Mouse (Mus musculus) left cerebral cortex, postnatal 4 days (tissue): ENCODE data around the gene D5Ertd579e. TPM values are rescaled to one million over a fixed set of nuclear protein-coding genes. Genes with fewer than 3 reads are reported as not detected.
A peak's percentile ranks its signal among the peaks of the same experiment; 100 is the strongest.

ENCODE experiments used
- DNase-seq: peaks from one replicate; pipeline ENCODE4 v3.0.0-alpha.2; 2022
- intact Hi-C: fragments of 180-260 bp; cut with DNase I; formaldehyde crosslinking; loops from one replicate; pipeline ENCODE4 v1.15.1; 2025
- total RNA-seq, 2 experiments: library from RNA; stranded (reverse); gene quantifications; 2 replicates each; pipeline ENCODE4 v1.2.3; 2021

Gene D5Ertd579e
- total RNA-seq, 2 experiments from 2014 or later, result 82.6 to 89.0 TPM

DNA sequence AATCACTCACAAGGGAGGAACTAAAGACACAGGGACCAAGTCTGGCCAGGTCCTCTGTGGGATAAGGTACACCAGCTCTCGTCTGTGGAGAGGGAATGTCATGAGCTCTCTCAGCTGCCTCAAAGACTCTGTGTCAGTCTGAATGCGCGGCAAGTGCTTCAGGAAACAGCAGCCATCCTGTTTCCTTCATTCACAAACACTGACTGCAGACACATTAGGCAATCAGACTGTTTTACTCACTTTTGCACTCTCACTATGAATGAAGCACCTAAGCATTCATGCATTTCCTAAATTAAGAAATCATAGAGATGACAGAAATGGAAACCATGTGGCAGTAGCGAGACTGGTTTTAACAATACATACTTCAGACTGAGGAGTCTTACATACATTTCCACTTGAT, 77.5 kb downstream of the D5Ertd579e start:
- intact Hi-C loops, result no loop called here
- DNase-seq, result no peak

DNA sequence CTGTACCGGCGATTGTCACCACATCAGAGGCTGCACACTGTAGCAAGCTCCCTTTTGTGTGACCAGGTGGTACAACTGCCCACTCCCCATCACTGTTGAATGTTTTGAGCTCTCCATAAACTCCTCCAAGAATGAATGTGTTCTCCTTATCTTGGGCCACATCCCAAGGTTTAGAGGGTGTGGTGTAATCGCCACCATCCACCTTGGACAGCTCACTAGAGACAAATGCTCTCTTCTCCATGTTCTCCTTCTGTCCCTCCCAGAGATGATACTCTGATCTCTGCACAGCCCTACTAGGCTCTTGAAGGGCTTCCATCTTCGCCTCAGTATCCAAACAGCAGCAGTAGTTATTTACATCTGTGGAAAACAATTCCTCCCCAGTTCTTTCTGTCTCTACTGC, 81.7 kb downstream of the D5Ertd579e start:
- DNase-seq, result no peak
- intact Hi-C loops, result no loop called here

DNA sequence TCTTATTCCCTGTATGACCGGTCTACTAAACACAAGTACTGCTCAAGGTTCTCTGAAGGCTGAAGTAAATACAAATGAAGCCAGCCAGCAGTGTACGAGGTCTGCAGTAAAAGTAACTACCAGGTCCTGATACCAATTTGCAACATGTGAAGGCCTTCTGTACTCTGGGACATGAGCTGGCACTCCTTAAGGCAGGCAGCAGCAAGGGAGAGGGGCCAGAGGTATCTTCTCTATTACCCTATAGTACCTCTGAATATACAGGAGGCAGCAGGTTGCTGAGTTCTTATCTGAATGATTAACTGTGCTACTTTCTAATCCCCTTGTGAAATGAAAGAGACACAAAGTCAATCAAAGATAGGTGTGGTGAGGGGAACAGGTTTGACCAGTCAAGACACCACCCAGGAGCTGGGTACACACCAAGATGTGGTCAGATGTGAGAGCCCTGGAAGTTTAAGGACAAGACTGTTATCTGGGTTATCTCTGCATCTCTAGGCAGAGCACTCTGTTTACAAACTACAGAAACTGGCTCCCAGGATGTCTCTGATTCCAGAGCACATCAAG, 86.8 kb downstream of the D5Ertd579e start:
- DNase-seq, result no peak
- intact Hi-C loops, result loop anchor here (5.0 kb wide), 1 partner anchor 78 kb away; no protein-coding TSS in a partner anchor

DNA sequence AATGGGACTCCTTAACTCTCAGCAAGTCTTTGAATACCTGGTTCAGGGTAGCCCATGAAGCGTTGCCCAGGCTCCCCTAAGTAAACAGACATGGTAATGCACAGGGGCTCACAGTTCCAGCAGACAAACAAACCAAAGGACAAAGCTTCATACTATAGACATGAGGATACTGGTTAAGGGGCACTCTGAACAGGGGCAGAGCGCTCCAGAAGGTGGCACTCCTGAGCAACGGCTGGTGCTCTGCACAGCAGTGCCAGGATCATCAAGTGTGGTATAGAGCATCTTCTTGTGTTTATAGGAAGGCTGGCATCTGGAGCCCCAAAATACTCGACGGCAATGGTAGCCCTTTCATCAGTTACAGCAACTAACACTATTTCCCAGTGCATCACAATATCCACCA, 92.8 kb downstream of the D5Ertd579e start:
- peak; percentile 60 for DNase-seq
- intact Hi-C loops, result loop anchor here (5.0 kb wide), 1 partner anchor 139 kb away; no protein-coding TSS in a partner anchor

DNA sequence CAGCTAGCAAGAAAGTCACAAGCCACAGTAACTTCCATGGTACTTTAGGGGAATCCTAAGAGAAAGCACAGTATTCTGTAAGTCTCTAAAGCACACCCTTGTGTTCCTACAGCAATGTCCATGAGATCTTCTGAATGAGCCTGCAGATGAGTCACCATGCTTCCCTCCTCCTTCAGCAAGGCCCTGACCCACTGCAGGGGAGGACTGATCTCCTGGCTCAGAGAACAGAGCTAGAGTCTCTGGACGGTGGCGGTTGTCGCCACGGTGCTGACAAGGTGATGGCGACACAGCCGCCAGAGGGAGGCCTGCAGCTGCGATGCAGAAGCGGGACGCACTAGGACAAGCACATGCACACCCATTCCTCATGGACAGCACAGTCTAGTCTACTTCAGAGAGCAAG, 93.8 kb downstream of the D5Ertd579e start:
- no peak for DNase-seq
- intact Hi-C loops, result loop anchor here (5.0 kb wide), 1 partner anchor 140 kb away; no protein-coding TSS in a partner anchor

DNA sequence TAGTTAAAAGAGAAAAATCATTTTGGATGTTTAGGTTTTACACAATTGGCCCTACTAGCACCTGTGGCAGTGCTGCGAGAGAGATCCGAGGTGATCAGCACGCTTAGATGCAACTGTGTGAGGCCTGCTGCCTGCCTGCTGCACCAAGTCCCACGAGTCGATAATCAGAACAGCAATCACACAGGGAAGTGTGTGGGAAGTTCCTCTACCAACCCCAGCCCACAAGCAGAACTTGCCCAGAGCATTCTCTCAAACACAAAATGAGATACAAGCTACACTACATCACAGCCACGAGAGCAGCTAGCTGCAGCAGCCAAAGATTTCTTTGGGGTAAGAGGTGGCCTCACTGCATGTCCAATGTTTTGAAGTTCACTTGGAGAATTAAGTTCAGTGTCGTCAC, 94.3 kb downstream of the D5Ertd579e start:
- DNase-seq, result no peak

DNA sequence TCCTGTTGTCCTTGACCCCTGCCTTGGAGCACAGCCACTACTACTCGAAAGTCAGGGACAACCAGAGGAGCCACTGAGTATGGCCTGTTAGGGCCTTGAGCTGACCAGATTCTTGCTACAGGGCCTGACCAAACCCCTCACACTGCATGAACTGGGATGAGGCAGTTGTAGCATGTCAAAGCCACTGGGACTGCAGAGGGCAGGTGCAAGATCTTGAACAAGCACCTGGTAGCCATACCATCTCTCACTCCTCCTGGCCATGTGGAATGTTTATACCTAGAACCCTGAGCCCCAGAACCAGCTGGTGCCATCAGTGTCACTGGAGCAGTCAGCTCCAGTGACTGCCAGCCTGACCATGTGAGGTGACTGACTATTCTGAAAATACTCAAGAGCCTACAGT, 96.9 kb downstream of the D5Ertd579e start:
- DNase-seq, result no peak
- intact Hi-C loops, result no loop called here

More for the DNA sequence above, 94.3 kb downstream of the D5Ertd579e start:
- intact Hi-C loops, result loop anchor here (5.0 kb wide), 1 partner anchor 141 kb away; no protein-coding TSS in a partner anchor

DNA sequence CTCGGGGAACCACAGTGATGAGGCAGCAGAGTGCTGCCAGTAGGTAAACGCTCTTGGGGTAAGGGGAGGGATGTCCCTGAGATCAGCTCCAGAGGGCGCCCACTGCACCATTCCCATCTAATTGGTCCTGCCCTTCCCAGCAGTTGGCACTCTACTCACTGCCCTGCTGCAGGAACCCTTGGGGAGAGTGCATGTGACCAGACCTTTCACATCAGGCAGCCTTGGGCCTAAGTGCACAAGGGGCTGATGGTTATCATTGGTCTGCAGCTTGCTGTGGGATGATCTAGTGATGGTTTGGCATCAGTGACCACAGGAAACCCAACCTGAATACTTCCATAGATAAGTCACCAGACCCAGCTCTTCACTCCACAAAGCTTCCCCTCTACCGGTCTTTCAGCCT, 98.2 kb downstream of the D5Ertd579e start:
- intact Hi-C loops, result no loop called here
- DNase-seq, result peak; percentile 20

DNA sequence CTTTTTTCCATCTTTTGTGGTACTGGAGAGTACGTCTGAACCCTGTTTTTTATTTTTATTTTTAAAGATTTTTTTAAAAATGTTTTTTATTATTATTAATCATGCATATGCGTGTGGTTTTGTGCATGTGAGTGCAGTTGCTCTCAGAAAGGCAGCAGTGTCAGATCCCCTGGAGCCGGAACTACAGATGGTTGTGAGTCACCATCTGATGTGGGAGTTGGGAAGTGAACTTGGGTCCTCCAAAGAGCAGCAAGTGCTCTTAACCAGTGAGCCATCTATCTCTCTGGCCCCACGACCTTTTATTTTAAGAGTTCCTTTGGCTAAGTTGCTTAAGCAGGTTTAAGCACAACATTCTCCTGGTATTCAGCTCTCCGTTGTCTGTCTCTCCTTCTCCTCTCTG, 99.6 kb downstream of the D5Ertd579e start:
- intact Hi-C loops, result no loop called here
- DNase-seq, result no peak

DNA sequence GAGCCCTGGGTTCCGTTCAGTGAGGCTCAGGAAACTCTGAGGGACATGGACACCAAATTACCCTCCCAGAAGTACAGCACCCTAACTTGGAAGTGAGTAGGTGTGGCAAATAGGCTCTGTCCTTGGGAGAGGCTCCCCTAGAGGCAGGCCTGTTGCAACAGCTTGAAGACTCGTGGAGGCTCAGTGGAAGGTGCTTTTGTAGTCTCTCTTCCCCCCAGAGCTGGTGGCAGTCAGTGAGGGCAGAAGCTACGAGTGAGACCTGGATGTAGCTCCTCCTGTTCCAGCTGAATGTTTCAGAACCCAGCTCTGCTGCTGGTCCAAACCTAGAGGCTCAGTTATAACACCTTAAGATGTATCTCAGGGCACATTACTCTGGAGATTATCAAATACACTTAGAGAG, 100.7 kb downstream of the D5Ertd579e start:
- intact Hi-C loops, result no loop called here
- DNase-seq, result no peak

DNA sequence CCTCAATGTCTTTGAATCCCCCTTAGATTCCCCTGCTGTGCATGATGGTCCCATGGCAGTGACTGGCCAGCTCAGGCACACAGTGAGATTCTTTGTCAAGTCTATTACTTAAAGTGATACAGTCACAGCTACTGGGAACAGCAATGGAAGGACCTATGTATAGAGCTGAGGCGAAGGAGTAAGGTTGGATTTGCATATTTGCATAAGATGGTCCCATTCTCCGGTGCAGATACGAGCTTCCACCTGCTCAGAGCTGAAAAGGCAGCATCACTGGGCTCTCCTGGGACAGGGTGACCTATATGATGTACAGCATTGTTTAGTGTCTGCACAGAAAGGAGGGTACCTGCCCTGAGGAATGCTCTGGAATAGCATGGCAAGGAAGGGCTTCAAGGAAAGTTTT, 101.5 kb downstream of the D5Ertd579e start:
- DNase-seq, result no peak
- intact Hi-C loops, result no loop called here

DNA sequence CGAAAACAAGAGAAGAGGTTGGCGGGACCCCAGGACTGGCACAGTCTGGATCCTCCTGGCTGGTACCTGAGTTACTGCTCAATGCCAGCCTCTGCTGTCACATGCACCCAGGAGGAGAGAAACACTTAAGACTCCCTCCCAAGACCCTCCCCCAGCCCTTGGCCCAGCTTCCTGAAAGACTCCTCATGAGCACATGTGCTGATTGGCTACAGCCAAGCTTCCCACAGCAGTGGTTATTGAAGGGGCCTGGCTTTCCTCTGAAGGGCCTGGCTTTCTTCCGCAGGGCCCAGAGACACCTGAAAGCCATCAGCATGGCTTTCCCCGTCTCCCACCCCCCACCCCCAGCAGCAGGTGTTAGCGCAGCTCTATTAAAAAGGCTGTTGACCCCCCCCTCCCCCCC, 102.6 kb downstream of the D5Ertd579e start, which contains the start of gene Tbc1d14:
TSS of gene Tbc1d14 (minus strand) at position 101 of the 400 bp plus-strand sequence.
- intact Hi-C loops, result no loop called here
- DNase-seq, result no peak

DNA sequence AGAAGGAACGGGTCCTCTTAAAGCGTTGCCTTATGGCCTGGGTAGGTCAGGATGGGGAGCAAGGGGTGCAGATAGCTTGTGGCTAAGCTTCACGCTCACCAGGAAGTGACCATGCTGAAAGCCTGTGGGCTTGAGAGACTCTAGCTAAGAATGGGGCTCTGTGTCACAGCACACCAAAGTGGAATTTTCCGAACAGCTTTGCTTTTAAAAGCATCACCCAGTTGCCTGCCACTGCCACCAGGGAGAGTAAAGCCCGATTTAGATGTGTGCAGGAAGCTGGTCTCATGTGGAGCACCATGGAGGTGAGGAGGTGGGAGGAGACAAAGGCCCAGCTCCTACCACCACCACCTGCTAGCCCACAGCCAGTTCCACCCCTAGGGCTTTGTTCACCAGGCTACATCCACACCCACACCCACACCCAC, 105.3 kb downstream of the D5Ertd579e start:
- no peak for DNase-seq
- intact Hi-C loops, result no loop called here

DNA sequence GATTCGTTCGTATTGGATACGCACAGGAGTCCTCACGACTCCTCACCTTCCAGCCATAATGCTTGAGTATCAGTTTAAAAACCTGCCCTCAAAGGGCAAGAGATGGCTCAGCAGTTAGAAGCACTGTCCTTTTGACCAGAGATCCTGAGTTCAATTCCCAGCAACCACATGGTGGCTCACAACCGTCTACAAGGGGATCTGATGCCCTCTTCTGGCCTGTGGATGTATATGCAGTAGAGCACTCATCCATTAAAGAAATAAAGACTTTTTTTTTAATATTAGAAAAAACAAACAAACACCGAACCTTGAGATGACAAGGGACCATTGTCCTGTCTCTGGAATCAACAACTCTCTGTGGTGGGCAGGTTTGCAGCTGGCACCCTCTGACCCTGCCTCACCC, 111.5 kb downstream of the D5Ertd579e start:
- intact Hi-C loops, result no loop called here
- DNase-seq, result no peak

DNA sequence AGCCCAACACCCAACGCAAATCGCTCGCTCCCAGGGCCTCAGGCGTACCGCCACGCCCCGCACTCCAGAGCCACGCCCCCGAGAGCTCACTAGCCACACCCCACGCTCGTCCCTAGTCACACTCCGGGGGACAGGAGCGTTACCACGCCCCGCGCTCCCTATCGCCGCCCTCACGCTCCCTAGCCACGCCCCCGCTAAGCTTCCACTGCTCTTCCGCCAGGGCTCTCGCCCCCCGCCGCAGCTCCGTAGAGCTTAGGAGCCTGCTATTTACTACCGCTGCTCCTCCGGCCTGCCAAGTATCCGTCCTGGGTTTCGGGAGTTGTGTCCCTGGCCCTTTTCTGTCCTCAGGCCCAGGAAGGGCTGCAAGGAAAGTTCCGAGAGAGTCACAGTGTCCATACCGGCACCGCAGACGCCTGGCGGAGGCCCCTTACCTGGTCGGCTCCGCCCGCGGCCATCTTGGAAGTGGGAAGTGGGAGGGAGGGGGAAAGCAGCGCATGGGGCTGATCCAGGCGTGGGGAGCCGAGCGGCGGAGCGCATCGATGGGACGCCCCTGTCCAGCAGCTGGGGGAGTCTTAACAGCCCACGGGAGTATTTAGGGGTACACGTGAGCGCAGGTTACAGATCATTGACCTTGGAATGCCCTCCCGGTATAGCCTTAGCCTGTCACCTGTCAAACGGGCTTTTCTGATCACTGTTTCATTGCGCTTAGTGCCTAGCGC, 113.7 kb downstream of the D5Ertd579e start:
- intact Hi-C loops, result no loop called here
- peak; percentile 99 for DNase-seq

DNA sequence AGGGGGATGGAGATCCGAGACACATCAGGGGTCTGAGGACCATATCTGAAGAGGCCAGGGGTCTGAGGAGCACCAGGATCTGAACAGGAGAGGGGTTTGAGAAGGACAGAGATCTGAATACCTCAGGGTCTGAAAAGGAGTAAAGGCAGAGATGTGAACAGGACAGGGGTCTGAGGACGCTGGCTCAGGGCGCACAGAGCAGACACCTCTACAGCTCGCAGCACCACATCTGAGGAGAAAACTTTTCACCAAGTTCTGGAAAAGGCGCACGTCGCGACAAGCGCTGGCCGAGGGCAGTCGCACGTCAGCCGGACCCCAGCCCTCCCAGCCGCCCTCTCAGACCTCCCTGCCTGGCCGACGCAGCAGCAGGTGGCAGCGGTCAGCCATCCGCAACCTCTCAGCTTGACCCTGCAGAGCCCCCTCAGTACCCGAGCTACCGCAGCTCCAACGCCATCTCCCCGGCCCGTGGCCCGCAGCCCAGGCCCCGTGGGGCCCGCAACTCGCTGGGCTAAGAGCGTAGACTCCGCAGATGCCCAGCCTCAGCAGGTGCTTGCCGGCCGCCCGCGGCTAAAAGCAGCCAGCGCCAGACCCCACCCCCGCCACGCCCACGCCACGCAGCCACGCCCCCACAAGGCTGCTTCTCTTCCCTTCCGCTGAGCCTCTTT, 114.4 kb downstream of the D5Ertd579e start:
- intact Hi-C loops, result no loop called here
- no peak for DNase-seq

DNA sequence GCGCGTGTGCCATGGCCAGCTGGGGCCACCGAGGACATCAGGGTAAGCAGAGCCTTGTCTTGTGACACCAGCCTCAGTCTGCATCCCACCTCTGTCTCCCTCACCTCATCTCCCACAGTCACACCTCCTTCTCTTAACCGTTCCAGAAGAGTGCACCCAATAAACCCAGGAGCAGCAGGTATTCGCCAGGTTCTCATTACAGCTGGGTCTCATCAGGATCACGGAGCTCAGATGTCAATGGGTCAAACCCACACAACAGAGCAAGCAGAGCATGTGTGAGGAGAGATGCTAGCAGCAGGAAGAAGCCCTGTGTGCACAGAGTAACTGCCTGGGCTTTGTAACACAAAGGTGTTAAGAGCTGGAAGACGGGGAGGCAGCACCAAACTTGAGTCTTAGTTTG, 115.9 kb downstream of the D5Ertd579e start:
- intact Hi-C loops, result no loop called here
- no peak for DNase-seq

DNA sequence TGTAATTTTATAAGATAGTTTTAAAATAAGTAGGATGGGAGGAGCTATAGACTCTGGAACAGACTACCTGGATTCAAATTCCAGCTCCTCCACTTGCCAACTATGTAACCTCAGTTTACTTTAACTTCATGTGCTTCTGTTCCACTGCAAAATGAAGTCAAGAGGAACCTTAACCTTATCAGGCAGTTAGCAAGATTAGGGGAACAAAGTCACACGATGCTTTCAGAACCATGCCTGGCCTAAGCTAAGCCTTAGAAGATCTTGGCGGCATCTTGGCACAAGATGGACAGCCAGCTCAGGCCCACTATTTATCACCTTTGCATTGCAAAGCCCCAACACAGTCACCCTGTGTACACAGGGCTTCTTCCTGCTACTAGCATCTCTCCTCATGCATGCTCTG, 116.8 kb downstream of the D5Ertd579e start:
- no peak for DNase-seq
- intact Hi-C loops, result no loop called here

DNA sequence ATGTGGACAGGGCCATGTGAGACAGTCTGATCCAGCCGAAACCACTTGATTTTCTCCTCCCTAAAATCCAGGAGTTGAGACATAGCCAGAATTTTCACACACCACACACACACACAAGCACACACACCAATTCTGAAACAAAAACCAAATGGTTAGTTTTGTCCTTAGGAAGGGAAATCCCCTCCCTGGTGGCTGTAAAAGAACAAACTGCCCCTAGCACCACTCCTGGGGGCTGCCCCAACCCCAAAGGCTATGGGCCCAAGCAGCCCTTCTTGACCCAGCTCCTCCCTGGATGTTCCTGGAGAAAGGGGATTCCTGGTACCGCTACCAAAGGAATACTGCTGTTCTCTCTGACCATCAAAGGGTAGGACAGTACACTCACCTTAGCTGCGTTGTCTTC, 119.4 kb downstream of the D5Ertd579e start:
- DNase-seq, result no peak
- intact Hi-C loops, result no loop called here

DNA sequence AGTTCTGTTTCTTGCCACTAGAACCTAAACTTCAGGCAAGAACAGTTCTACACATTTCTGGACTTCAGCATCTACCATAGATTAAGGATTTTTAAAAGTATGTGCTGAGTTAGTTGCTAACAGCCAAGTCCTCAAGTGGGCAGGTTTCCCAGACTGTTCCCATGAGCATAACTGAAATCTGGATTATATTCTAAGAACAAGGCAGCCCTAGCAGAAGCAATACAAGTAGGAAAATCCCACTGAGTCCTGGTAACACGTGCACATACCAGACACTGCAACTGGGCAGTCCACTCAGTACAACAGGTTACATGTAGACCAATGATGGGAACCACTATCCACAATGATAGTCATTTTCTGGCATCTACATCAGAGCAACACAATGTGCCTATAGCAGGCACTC, 120.1 kb downstream of the D5Ertd579e start:
- no peak for DNase-seq
- intact Hi-C loops, result no loop called here

DNA sequence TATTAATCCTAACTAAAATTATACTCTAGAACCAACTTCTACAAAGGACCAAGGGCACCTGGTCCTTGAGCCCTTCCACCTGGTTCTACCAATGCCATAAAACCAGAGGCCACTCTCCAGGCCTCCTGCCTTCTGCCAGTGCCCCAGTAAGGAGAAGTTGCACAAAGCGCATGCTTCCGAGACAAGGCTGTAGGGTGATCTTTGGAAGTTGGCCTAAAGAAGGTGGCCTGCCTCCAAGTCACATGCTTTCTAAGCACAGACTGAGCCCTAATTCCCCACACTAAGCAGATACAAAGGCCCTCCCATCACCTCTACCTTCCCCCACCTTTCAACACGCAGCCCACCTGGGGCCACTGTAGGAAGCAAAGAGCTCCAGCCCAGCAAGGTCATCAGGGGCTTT, 120.6 kb downstream of the D5Ertd579e start:
- intact Hi-C loops, result no loop called here
- peak; percentile 26 for DNase-seq
